Mouse (Mus musculus): ENCODE measurements around the gene Gli2.

The Gli2 gene

DNA sequence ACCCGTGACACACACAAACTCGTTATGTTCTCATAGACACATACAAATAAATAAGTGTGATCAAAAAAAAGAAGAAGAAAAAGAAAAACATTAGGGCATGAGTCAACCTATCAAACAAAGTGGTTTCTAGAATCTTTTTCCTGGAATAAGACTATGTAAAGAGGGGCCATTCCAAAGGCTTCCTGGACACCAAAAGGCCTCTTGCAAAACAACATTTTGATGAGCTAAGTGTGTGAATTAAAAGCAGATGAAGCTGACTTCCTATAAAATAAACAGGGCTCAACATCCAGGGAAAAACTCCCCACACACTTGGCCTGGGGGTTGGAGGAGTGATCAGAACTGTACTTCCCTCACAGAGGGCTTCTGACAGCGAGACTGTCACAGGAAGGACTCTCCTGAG lies 155.1 kb downstream of the Gli2 start:
- no peak for DNase-seq (ENCODE audit: low spot score)

DNA sequence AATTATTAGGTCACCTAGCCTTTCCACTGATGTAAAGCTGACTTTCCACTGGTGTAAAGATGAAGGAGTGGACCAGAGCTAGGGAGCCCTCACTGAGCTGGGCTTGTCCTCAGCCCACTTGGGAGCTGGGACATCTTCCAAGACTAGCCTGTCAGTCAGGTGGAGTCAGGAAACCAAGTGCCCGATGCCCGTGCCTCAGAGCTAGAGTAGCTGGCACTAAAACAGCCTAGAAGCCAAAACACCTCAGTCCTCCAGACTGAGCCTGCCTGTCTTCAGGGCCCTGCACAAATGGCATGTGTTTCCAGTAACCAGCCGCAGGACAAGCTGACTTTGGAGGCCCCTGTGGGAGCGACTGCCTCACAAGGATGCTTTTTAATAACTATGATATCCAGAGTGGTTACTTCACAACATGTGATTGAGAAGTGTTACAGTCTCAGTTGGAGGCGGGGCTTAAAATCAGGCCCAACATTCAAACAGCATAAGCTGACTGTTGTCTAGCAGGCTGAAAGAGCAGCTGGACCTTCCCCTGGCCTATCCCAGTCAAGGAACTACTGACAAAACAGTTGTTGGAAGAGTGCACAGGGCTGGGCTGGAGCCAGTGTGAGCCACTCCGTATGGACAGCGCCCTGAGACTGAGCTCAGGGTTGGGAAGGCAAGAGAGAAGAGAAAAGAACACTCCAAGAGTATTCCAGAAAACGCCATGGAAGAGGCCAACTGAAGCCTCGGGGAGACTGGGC lies 158.2 kb downstream of the Gli2 start:
- DNase-seq (ENCODE audit: low spot score) = no peak

DNA sequence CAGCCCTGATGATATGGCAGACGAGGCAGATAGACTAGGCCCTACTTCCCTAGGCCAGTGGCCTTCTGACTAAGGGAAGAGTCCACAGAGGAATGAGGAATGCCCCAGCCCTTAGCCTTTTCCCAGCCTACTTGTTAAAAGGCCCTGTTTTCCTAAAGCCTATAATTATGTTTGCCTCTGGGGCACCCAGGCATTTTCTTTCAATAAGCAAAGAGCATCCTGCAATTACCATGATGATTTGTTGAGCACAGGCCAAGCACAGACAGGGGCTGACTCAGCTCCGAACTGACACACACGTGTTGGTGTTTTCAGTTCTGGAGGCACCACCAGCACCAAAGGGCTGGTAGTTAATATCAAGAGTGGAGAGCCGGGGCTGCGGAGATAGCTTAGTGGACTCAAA lies 162.0 kb downstream of the Gli2 start:
- no peak for DNase-seq (ENCODE audit: low spot score)

DNA sequence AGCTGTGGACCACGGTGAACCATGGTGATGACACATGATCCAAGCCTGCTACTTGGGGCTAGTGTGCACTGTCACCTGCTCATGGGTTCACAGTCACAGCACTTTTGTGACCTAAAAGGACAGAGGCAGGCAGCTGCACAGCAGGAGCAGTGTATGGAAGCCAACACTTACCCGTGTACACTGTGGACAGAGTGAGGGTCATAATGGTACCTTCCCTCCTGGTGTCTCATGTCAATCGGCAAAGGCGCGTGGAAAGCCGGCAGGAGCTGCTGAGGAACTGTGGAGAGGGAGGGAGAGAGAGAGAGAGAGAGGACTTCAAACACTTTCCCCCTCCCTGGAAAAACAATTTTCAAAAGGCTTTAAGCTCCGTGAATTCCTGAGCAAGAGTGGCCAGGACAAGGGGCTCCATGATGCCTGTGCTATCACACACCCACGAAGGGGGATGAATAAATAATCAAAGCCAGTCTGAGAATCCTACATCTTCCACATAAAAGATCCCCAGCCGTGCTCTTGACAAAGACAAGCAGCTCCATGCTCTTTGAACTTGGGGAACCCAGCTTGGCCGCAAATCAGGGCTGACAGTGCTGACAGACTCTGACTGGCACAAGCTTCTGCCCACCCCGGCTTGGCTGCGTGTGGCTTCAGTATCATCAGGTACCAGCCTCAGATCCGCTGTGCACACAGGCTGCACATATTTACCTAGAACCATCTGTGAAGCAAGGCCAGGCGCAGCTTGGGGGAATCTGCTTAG lies 163.1 kb downstream of the Gli2 start:
- no peak for DNase-seq (ENCODE audit: low spot score)

DNA sequence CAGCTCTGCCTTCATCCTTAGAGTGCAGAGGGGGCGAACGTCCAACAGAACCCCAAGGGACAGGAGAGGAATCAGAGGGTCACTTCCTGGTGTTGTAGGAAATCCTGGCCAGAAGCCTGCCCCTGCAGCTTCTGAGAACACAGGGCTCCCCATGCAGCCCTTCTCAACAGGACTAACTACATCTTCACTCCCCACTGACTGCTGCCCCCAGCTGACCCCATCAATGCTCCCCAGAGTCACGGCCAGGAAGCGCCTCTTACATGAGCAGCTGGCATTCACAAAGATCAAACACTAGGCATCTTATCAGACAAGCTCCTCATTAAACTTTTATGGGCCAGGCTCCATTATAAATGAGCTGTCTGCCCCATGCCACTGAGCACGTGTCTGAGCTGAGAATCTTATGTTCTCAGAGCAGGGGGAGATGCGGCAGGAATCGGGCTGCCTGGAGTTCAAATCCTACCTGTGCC lies 172.6 kb downstream of the Gli2 start:
- DNase-seq (ENCODE audit: low spot score) = no peak

DNA sequence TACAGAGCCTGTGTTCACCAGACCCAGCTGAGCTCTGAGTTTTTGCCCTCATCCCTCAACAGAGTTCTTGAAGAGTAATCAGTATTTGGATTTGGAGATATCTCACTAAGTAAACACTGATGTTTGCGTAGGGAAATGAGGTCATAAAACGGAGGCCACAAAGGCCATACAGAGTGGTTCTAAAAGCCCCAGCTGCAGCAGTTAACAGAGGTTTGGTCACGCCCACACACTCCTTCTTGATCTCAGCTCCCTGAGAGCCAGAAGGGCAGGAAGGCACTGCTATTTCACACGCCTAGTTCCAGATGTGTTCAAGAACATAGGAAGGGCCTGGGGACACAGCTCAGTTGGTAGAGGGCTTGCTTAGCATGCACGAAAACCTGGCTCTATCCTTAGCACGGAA lies 175.1 kb downstream of the Gli2 start:
- no peak for DNase-seq (ENCODE audit: low spot score)

DNA sequence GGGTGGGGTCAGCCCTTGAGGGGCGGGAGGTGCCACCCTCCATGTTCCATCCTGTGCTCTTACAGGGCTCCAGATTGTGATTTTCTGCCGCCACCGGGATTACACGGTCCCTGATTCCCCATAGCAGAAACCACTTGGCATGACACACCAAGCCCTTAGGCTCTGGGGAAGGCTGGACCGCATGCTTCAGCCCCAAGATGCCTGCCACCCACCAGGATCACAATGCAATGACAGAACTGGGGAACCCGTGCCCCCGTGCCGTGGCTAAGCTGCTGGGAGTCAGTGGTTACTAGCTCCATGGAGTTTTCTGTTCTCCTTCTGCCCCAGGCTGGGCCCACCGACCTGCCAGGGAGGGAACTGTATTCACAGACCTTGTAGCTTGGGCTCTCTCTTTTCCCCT lies 178.2 kb downstream of the Gli2 start:
- DNase-seq (ENCODE audit: low spot score) = no peak

DNA sequence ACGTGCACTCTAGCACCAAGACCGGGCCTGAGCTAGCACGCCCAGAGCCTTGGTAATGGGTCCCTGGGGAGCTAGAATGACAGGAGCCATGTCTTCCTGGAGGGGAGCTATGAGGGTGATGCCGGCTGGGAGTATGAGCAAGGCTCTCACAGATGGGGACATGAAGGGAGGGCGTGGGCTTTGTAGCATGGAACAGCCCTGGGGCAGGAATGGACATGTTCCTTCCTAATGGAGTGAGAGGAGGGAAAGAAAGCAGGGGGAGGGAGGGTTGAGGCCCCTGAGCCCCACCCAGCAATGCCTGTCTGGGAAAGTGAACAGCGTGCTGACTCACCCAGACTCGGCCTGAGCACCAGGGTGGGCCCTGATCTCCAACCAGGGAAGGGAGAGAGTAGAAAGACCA lies 179.9 kb downstream of the Gli2 start:
- no peak for DNase-seq (ENCODE audit: low spot score)

DNA sequence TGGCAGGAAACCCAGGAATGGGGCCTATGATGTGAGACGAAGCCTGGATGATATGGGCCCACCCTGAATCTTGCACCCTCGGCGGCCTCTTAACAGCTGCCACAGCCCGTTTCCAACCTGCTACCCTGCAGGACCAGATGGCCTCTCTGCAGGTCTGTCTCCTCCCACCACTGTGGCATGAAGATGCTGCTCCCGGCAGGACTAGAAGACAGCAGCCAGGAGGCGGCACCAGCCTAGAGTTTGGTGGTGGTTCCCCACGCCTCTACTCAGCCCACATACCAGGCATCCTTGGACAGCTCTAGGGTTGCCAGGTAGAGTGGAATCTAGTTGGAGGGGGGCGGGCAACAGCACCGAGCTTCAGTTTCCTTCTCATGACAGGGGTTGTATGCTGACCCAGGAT lies 188.7 kb downstream of the Gli2 start:
- DNase-seq (ENCODE audit: low spot score) = no peak

DNA sequence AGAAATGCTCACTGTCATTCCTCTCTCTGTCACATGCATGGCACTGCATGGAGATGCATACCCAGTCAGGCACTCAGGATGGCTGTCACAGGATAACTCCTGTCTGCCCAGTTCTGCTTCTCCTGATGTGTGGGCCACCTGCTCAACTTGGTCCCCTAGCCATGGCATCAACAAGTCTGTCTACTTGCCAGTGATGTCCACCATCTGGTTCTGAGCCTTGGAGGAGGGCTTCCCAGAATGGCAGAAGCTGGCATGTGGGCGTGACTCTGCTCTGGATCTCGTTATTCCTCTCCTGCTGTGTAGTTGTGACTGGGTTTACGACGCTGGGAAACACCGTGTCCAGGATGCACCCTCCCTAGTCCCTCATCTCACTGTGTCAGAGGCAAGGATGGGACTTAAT lies 189.4 kb downstream of the Gli2 start:
- no peak for DNase-seq (ENCODE audit: low spot score)

DNA sequence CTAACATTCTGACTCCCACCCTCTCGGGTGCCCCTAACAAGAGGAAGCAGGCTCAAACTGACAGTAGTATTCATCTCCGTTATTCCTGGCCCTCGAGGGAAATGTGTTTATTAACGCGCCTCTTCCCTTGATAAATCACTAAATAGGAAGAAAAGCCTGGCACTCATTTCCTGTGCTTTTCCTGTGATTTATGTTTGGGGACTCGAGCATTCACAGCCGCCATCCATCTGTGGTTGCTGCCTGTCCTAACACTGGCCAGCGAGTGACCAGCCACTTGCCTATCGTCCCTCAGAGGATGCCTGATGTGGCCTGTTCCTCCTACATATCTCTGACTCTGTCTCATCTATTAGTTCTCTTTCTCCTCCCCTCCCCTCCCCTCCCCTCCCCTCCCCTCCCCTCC lies 195.3 kb downstream of the Gli2 start:
- no peak for DNase-seq (ENCODE audit: low spot score)

DNA sequence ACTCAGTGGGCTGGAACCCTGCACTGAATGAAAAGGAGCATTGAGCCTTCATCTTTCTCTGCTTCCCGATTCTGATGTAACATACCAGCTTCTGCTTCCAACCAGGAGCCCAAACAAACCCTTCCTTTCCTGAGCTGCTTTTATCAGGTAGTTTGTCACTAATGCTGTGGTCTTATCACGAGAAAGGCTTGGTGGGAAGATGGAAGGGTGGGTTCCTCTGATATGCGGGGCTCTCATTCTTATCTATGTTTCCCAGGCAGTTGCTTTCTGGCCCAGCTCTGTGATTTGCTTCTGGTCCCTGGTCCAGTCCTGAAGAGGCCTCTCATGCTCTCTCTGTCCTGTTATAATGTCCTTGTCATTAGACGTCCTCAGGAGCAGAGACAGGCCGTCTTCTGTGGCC lies 222.8 kb downstream of the Gli2 start:
- DNase-seq (ENCODE audit: low spot score) = no peak

DNA sequence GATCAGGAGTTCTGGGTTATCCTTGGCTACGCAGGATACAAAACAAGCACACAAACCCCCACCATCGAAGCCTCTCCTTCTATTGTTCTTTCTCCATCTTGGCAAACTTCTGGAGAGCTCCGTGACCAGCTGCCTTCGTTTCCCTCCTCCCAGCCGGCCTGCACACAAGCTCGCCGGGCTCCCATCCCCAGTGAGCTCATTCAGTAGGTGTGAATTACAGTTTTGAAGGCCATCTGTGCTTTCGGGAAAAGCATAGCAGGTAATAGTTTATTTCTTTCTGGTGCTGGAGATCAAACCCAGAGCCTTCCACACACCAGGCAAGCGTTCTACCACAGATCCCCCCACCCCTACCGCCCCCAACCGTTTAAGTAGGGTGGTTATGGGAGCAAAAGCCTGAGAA lies 226.8 kb downstream of the Gli2 start:
- no peak for DNase-seq (ENCODE audit: low spot score)

DNA sequence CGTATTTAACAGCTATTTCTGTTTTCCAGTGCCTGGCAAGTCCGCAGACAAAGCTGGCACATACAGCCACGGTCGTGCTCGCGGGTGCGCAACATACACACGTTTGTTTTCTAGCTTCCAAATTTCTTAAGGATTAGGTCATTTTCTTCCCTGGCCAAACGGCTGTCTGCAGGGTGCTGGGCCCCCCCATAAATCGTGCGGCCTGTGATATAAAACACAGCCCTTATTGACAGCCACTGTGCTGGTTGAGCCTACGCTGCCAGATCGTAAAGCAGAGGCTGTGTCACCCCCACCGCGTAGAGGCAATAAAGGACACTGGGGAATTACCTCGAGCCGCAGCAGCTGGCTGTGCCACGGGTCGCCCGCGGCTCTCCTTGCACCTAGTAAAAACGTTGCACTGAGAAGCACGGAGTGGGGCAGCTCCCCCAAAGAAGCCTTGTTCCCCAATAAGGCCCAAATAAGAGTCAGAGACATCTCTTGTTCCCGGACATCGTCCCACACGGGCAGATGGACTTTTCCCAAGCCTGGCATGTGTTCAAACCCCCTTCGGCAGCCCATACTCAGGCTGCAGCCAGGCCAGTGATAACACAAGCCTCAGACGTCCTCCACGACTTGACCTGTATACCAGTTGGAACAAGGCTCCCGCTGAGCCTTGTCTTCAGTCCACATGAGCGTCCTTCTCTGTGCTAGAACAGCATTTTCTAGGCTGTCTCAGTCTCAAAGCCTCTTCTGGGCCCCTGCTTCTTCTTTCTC lies 227.8 kb downstream of the Gli2 start:
- no peak for DNase-seq (ENCODE audit: low spot score)

DNA sequence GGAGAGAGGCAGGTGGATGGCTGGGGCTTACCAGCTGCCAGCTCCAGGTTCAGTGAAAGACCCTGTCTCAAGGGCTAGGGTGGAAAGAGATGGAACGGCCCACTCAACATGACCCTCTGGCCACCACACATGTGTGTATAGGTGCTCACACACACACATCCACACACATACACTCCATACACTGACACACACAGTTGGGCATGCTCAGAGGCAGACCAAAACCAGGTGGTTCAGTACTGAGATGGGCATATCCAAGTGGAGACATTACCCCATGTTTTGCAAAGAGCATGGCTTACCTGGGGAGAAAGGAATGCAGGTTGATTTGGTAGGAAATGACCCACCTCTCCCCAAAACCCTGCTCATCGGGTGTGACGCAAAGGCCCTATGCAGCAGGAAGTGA lies 228.4 kb downstream of the Gli2 start:
- no peak for DNase-seq (ENCODE audit: low spot score)

DNA sequence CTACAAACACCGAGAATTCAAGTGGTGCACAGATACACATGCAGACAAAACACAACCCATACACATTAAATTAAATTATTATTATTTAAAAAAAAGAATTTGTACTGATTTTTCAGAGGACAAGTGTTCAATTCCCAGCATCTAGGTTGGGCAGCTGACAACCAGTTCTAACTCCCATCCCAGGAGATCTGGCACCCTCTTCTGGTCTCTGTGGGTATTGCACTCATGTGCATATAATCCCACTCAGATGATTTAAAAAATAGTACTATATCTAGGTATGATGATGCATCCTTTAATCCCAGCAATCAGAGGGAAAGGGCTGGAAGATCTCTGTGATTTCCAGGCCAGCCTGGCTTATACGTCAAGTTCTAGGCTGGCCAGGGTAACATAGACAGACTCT lies 231.2 kb downstream of the Gli2 start:
- DNase-seq (ENCODE audit: low spot score) = no peak

DNA sequence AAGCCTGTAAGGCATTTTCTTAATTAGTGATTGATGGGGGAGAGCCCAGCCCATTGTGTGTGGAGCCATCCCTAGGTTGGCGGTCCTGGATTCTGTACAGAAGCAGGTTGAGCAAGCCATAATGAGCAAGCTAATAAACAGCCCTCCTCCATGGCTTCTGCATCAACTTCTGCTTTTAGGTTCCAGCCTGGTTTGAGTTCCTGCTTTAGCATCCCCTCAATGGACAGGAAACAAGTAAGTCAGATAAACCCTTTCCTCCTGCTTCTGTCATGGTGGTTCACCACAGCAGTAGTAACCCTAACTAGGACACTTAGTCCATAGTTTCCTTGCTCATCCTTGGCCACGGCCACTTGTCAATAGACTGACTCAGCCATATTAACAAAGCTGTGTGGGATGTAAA lies 238.4 kb downstream of the Gli2 start:
- DNase-seq (ENCODE audit: low spot score) = no peak

DNA sequence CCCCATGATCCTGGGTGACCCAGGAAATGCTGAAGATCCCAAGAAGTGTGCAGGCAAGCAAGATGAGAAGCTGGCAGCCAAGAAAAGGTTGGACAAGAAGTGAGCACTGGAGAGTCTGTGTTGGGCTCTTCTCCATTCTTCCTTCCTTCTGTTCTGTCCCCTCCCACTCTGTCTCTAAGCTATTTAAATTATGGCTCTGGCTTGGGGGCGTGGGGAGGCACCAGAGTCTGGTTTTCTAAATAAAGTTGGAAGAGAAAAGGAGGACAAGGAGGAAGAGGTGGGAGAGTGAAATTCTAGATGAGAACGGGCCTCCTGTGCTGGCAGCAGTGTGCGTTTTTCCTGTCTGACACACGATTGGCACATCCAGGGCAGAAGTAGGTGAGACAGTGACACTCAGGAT lies 243.1 kb downstream of the Gli2 start:
- no peak for DNase-seq (ENCODE audit: low spot score)

DNA sequence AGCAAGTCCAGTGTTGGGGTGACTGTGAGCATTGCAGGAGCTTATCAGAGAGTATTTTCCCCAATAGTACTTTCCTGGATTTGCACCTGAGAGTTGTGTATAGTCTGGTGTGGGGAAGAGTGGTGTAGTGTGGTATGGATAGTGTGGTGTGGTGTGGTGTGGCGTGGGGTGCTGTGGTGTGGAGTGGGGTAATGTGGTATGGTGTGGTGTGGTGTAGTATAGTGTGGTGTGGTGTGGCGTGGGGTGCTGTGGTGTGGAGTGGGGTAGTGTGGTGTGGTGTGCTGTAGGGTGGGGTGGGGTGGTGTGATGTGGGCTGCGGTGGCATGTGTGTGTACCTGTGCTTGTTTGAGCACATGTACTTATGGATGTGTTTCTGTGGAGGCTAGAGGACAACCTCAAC lies 246.7 kb downstream of the Gli2 start:
- DNase-seq (ENCODE audit: low spot score) = no peak

DNA sequence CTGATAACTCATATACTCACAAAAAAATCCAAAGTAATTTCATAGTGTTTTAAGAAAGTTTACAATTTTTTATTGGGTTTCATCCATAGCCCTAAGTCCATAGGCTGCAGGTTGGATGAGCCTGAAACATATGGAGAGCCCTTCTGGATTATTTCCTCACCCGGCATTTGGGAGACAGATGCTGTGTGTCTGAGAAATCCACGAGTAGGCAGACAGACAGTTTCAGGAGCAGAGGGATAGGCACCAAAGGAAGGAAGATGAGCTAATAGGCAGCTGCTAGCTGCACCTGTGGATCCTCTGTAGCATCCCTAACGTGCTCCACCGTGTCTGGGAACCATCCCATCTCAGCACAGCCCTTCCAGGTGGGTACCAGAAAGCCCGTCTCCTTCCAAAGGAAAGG lies 251.3 kb downstream of the Gli2 start:
- peak; percentile 25 for DNase-seq (ENCODE audit: low spot score)

DNA sequence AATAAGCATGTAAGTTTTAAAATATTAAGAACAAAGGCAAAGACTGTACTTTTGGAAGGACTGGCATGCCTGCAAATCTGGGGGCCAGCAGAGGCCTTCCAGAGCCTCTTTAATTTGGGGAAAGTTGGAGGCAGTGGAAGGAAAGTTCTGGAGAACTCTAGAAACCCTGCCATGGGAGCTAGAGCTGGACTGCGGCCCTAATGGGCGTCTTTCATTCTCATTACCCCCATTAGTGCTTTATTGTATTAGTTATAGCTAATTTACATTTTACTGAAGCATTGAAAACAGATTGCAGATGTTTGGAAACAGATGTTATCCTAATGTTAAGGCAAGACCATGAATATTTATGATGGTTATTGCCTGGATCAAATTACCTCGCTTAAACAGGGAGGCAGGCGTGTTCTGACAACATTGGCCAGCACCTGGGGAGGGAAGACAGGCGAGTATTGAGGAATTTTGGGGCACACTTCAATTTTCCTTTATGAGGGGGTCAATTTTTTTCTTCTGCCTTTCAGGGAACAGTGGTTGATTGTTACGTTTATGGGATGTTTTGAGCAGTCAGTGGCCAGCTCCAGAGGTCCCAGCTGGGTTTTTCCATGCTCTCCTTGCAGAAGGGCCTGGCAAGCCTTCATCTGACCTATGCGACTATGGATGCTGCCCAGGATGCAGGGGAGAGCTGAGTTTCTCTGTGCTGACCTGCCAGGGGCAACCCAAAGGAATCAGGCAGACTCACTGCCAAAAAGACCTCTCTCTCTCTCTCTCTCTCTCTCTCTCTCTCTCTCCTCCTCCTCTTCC lies 253.9 kb downstream of the Gli2 start:
- no peak for DNase-seq (ENCODE audit: low spot score)
